Mouse (Mus musculus): ENCODE data around the gene Gamt. TPM values are rescaled to one million over a fixed set of nuclear protein-coding genes. Genes with fewer than 3 reads are reported as not detected.
A peak's percentile ranks its signal among the peaks of the same experiment; 100 is the strongest.

Gamt gene
- polyA plus RNA-seq, 1 experiment from 2014 or later: 18.7 TPM

DNA sequence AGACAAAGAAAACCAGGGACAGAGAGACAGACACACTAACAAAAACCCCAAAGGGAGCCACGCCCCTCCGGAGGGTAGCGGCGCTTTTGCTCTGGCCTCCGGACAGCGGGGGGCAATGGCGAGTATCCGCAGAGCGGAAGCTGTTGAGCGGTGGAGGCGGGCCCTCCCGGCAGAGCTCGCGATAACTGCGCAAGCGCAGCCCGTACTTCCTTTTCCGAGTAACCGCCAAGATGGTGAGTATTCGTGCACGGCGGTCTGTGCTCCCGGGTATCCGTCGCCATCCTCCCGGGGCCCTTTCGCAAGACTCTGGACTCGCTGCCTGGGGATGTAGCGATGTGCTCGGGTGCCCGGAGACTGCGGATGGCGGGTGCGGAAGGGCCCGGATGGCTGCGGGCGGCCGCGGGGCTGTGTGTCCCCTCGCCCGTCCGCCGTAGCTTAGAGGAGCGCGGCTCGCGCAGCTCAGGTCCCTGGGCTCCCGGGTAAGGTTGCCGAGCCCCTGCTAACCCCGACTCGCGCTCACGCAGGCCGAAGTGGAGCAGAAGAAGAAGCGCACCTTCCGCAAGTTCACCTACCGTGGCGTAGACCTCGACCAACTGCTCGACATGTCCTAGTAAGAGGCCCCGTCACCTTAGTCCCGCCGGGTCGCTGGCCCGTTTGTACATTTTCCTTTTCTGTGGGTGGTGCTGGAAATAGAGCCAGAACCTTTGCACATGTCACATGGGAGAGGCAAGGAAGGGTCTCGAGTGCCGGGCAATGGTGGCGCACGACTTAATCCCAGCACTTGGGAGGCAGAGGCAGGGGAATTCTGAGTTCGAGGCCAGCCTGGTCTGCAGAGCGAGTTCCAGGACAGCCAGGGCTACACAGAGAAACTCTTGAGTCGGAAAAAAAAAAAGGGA is 31.7 kb upstream of the Gamt start, which contains the start of gene Rps15:
Rps15 (plus strand) TSS at position 203 of the 896 bp plus-strand sequence.
- WGBS: under 1% methylated on average over 66 of the region's 72 CpGs
- peaks cover 39% of the 10 kb centered on the region for H3K36me3 ChIP-seq (ENCODE audit: control insufficient read depth, insufficient read depth, low read length)
- peak within 1 kb of the TSS; percentile 98 for H3K9ac ChIP-seq (ENCODE audit: low read length)
- no peaks in the 10 kb centered on the region for H3K27me3 ChIP-seq (replicated peaks; ENCODE audit: control insufficient read depth, insufficient read depth, low read length)
- peak within 1 kb of the TSS; percentile 90 for H3K4me3 ChIP-seq (ENCODE audit: low read depth, low read length)
- peak within 1 kb of the TSS; percentile 96 for H3K4me2 ChIP-seq (ENCODE audit: low read length)
- peak within 1 kb of the TSS; percentile 93 for H3K27ac ChIP-seq (ENCODE audit: low read depth, low read length)
- H3K9me3 ChIP-seq (replicated peaks; ENCODE audit: control insufficient read depth, low read length): no peaks in the 10 kb centered on the region
- DNase-seq (ENCODE audit: low spot score) (peak; percentile 98), ATAC-seq (peak; percentile 85)
- peaks cover 26% of the 10 kb centered on the region for H3K4me1 ChIP-seq (ENCODE audit: control insufficient read depth, insufficient read depth, low read length)

DNA sequence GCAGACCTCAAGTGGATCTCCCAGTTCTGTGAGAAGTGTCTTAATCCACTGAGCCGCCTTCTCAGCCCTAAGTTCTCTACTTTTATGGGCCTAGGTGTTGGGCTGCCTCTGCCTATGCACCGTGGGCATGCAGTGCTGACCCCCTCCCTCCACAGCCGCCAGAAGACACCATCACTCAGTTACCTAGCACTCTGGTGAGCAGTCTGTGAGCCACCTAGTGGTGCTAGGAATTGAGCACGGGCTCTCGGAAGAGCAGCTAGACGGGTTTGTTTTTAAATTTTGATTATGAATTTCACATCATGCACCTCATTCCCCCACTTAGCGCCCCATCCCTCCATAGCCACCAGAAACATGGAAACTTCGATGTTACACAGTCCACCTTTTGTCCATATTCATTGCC is 27.8 kb upstream of the Gamt start:
- no peaks in the 10 kb centered on the region for H3K9me3 ChIP-seq (replicated peaks; ENCODE audit: control insufficient read depth, low read length)
- peaks cover 58% of the 10 kb centered on the region for H3K36me3 ChIP-seq (ENCODE audit: control insufficient read depth, insufficient read depth, low read length)
- no peak overlapping the region for H3K4me2 ChIP-seq (ENCODE audit: low read length)
- peaks cover 10% of the 10 kb centered on the region; the same call in 1 of the 2 replicates for H3K4me1 ChIP-seq (ENCODE audit: control insufficient read depth, insufficient read depth, low read length)
- H3K27ac ChIP-seq (ENCODE audit: low read depth, low read length): no peak overlapping the region
- H3K27me3 ChIP-seq (replicated peaks; ENCODE audit: control insufficient read depth, insufficient read depth, low read length): no peaks in the 10 kb centered on the region
- no peak for DNase-seq (ENCODE audit: low spot score)
- H3K9ac ChIP-seq (ENCODE audit: low read length): no peak overlapping the region
- 75% methylated on average over 8 of the region's 8 CpGs for WGBS
- H3K4me3 ChIP-seq (ENCODE audit: low read depth, low read length): no peak overlapping the region
- ATAC-seq: no peak

DNA sequence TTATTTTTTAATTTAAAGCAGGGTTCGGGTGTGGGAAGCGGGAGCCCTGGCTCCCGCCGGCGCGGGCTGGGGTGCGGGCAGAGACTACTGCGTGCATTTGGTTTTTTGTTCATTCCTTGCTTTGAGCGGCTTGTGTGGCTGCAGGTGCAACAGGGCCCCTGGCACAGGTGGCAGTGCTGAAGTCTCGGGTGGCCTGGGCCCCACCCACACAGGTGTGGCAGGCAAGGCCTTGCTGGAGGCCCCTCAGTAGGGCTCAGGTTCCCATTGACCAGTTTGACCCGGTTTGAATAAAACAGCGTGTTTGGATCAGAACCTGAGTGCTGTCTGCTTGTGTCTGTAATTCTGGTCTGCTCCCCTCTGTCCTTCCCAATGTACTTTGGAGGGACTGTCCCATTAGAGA is 27.3 kb upstream of the Gamt start:
- Histone ChIP-seq H3K27ac (ENCODE audit: low read depth, low read length) (no peak overlapping the region), H3K4me1 (ENCODE audit: control insufficient read depth, insufficient read depth, low read length) (peaks cover 4% of the 10 kb centered on the region; the same call in 1 of the 2 replicates), H3K36me3 (ENCODE audit: control insufficient read depth, insufficient read depth, low read length) (peaks cover 58% of the 10 kb centered on the region), H3K9ac (ENCODE audit: low read length) (no peak overlapping the region), H3K4me2 (ENCODE audit: low read length) (no peak overlapping the region), H3K9me3 (replicated peaks; ENCODE audit: control insufficient read depth, low read length) (no peaks in the 10 kb centered on the region), H3K27me3 (replicated peaks; ENCODE audit: control insufficient read depth, insufficient read depth, low read length) (no peaks in the 10 kb centered on the region), H3K4me3 (ENCODE audit: low read depth, low read length) (no peak overlapping the region)
- DNase-seq (ENCODE audit: low spot score): no peak
- ATAC-seq: no peak
- WGBS: 92% methylated on average over 12 of the region's 12 CpGs

DNA sequence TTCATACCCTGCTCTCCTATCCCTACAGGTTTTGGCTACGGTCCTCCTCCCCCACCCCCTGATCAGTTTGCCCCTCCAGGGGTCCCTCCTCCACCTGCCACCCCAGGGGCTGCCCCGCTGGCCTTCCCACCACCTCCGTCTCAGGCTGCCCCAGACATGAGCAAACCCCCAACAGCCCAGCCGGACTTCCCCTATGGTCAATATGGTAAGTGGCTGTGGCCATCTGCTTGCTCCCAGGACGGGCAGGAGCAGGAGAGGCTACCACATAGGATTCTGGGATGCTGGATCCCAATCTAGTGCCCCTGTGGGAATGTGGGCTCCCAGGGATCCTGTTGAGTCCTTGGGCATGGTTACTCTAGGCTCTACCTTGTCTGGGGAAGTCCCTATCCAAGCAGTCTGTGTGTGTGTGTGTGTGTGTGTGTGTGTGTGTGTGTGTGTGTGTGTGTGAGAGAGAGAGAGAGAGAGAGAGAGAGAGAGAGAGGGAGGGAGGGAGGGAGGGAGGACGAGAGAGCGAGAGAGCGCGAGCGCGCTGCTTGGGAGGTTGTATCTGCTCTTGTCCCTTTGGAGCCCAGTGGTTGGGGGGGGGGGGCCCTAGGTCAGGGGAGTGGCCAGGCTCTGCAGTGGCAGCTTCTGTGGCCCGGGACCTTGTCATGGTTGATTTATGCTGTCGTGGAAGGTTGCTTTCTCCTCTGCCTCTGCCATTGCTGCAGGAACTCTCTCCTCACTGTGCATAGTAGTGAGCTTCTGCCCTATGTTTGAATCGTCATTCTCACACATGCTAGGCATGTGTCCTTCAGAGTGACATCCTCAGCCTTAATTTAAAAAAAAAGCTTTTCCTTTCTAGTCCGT is 24.6 kb upstream of the Gamt start:
- H3K4me3 ChIP-seq (ENCODE audit: low read depth, low read length): no peak overlapping the region
- H3K27me3 ChIP-seq (replicated peaks; ENCODE audit: control insufficient read depth, insufficient read depth, low read length): no peaks in the 10 kb centered on the region
- 82% methylated on average over 15 of the region's 15 CpGs for WGBS
- H3K4me1 ChIP-seq (ENCODE audit: control insufficient read depth, insufficient read depth, low read length): no peaks in the 10 kb centered on the region
- H3K27ac ChIP-seq (ENCODE audit: low read depth, low read length): no peak overlapping the region
- H3K9me3 ChIP-seq (replicated peaks; ENCODE audit: control insufficient read depth, low read length): no peaks in the 10 kb centered on the region
- H3K9ac ChIP-seq (ENCODE audit: low read length): no peak overlapping the region
- ATAC-seq (no peak), DNase-seq (ENCODE audit: low spot score) (no peak)
- H3K4me2 ChIP-seq (ENCODE audit: low read length): no peak overlapping the region
- peaks cover 84% of the 10 kb centered on the region for H3K36me3 ChIP-seq (ENCODE audit: control insufficient read depth, insufficient read depth, low read length)

DNA sequence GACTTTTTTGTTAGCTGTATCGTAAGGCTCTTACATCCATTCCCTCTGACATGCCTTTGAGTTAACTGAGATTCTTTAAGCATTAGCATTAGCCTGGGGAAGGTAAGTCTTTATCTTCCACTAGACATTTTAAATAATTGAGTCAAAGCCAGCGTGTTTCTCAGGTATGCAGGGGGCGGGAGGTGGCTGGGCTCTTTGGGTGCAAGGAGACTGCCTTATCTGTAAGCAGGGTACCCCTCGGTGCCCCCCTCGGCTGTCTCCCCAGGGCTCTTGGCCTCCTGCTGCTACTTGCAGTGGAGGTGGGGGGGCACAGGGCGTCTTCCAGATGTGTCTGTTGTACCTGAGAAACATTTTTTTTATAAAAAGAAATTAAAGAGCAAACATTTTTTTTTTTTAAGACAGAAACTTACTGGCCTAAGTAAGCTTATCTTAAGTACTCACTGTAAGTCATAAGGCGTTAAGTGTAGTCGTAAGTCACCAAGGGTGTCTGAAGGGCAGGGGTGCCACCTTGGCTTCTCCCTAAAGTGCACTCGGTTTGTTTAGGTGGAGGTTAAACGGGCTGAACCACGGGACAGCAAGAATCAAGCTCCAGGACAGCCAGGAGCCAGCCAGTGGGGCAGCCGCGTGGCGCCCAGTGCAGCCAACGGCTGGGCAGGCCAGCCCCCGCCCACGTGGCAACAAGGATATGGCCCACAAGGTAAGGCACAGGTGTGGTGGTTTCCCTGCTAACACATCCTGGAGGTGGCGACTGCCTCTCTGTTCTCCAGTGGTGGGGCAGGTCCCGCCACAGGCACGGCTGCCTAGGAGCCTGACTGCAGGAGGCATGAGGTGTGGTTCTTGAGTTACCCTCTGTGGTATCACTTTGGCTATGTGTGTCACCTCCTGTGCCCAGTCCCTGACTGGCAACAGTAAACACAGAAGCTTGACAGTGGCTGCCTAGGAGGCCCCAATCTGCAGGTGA is 21.9 kb upstream of the Gamt start:
- H3K9ac ChIP-seq (ENCODE audit: low read length): no peak overlapping the region
- no peak overlapping the region for H3K4me3 ChIP-seq (ENCODE audit: low read depth, low read length)
- ATAC-seq (no peak), DNase-seq (ENCODE audit: low spot score) (no peak)
- 91% methylated on average over 20 of the region's 20 CpGs for WGBS
- peaks cover 95% of the 10 kb centered on the region for H3K36me3 ChIP-seq (ENCODE audit: control insufficient read depth, insufficient read depth, low read length)
- H3K27me3 ChIP-seq (replicated peaks; ENCODE audit: control insufficient read depth, insufficient read depth, low read length): no peaks in the 10 kb centered on the region
- no peak overlapping the region for H3K4me2 ChIP-seq (ENCODE audit: low read length)
- H3K4me1 ChIP-seq (ENCODE audit: control insufficient read depth, insufficient read depth, low read length): no peaks in the 10 kb centered on the region
- no peak overlapping the region for H3K27ac ChIP-seq (ENCODE audit: low read depth, low read length)
- no peaks in the 10 kb centered on the region for H3K9me3 ChIP-seq (replicated peaks; ENCODE audit: control insufficient read depth, low read length)

DNA sequence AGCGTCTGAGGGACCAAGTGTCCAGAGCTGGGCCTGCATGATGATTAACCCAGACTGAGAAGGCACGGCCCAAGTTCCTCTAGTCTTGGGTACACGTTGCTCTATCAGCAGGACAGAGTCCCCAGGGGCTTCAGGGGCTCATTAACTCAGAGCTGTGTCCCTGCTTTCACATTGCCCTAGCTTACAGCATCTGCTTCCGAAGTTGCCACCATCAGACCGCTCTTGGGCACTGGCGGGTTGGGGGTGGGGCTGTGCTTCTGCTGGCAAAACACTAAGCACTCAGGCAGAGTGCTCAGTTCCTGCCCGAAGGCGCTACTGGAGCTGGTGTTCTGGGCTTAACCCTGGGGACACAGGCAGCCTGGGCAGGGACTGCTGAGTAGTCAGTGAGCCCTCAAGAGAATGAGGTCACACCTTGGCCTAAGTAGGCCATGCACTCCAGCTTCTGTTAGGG is 21.1 kb upstream of the Gamt start:
- Histone ChIP-seq H3K9me3 (replicated peaks; ENCODE audit: control insufficient read depth, low read length) (no peaks in the 10 kb centered on the region), H3K4me1 (ENCODE audit: control insufficient read depth, insufficient read depth, low read length) (no peaks in the 10 kb centered on the region), H3K36me3 (ENCODE audit: control insufficient read depth, insufficient read depth, low read length) (peaks cover 96% of the 10 kb centered on the region), H3K27me3 (replicated peaks; ENCODE audit: control insufficient read depth, insufficient read depth, low read length) (no peaks in the 10 kb centered on the region), H3K9ac (ENCODE audit: low read length) (no peak overlapping the region), H3K4me2 (ENCODE audit: low read length) (no peak overlapping the region), H3K4me3 (ENCODE audit: low read depth, low read length) (no peak overlapping the region), H3K27ac (ENCODE audit: low read depth, low read length) (no peak overlapping the region; the same call in 1 of the 2 replicates)
- ATAC-seq: no peak
- 75% methylated on average over 8 of the region's 8 CpGs for WGBS
- no peak for DNase-seq (ENCODE audit: low spot score)

DNA sequence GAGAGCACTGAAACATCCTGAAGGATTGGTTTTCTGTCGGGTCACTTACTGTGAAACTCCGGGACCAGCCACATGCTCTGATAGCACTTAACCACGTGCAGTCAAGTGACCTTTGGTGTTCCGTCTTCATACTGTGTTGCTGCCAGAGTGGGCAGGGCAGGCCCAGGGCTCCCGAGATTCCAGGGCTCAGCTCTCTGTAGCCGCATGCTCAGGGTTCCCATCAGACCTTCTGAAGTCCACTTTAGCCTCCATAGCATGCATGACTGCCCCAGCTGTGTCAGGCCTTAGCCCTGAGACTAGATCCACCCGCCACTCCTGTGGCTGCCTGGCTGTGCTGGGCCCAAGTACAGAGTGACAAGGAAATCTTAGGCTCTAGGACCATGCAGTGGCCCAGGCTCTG is 20.5 kb upstream of the Gamt start:
- Histone ChIP-seq H3K27me3 (replicated peaks; ENCODE audit: control insufficient read depth, insufficient read depth, low read length) (no peaks in the 10 kb centered on the region), H3K36me3 (ENCODE audit: control insufficient read depth, insufficient read depth, low read length) (peaks cover 96% of the 10 kb centered on the region), H3K9ac (ENCODE audit: low read length) (no peak overlapping the region), H3K4me2 (ENCODE audit: low read length) (no peak overlapping the region), H3K9me3 (replicated peaks; ENCODE audit: control insufficient read depth, low read length) (no peaks in the 10 kb centered on the region), H3K4me3 (ENCODE audit: low read depth, low read length) (no peak overlapping the region), H3K27ac (ENCODE audit: low read depth, low read length) (no peak overlapping the region; the same call in 1 of the 2 replicates), H3K4me1 (ENCODE audit: control insufficient read depth, insufficient read depth, low read length) (no peaks in the 10 kb centered on the region)
- 92% methylated on average over 7 of the region's 7 CpGs for WGBS
- no peak for DNase-seq (ENCODE audit: low spot score)
- no peak for ATAC-seq

DNA sequence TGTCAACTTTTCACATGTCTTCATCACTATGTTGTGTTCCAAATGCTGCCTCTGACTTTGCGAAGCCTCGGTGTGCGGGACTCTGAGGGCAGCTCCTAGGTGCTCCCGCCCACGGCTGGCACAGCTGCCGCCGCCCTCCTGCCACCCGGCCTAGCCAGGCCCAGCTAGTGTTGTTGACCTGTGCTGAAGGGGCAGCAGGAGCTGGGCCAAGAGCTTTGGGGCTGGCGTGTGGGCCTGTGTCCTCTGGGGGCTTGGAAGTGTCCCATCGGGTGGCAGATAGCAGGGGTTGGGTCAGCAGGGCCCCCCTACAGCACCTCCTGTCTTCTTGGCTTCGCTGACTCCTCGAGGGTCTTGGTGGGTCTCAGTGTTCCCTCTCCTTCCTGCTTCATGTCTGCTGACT is 18.5 kb upstream of the Gamt start:
- WGBS: 94% methylated on average over 12 of the region's 12 CpGs
- Histone ChIP-seq H3K9me3 (replicated peaks; ENCODE audit: control insufficient read depth, low read length) (no peaks in the 10 kb centered on the region), H3K4me1 (ENCODE audit: control insufficient read depth, insufficient read depth, low read length) (no peaks in the 10 kb centered on the region), H3K4me2 (ENCODE audit: low read length) (no peak overlapping the region), H3K9ac (ENCODE audit: low read length) (no peak overlapping the region), H3K27me3 (replicated peaks; ENCODE audit: control insufficient read depth, insufficient read depth, low read length) (no peaks in the 10 kb centered on the region), H3K36me3 (ENCODE audit: control insufficient read depth, insufficient read depth, low read length) (peaks cover 98% of the 10 kb centered on the region), H3K4me3 (ENCODE audit: low read depth, low read length) (no peak overlapping the region), H3K27ac (ENCODE audit: low read depth, low read length) (no peak overlapping the region)
- DNase-seq (ENCODE audit: low spot score) (no peak), ATAC-seq (no peak)

Data from forebrain, embryonic 14.5 days (tissue).